Mouse (Mus musculus) forebrain, embryonic 11.5 days (tissue): Measurements from ENCODE around the gene Spns1. TPM values are rescaled to one million over a fixed set of nuclear protein-coding genes. Genes with fewer than 3 reads are reported as not detected.

ENCODE experiments used
- ATAC-seq: fragments of 200-750 bp; cut with Nextera tagmentation; replicated peaks from 2 replicates; pipeline ENCODE4 v1.8.0; 2017; ENCODE audit warnings: moderate TSS enrichment; ENCODE audit not compliant: low FRiP score
- DNase-seq: peaks from one replicate; pipeline ENCODE4 v3.0.0-alpha.2; 2017; ENCODE audit warnings: low spot score
- H3K27ac ChIP-seq: fragments of 300-500 bp; sonication (generic); 2 replicates; pipeline ENCODE4 v1.5.1; 2014; ENCODE audit warnings: low read depth, low read length
- H3K27me3 ChIP-seq: fragments of 300-500 bp; sonication (generic); 2 replicates; pipeline ENCODE4 v1.6.1; 2014; ENCODE audit warnings: mild to moderate bottlenecking, low read length, mixed read lengths; ENCODE audit not compliant: control insufficient read depth, insufficient read depth
- H3K36me3 ChIP-seq: fragments of 300-500 bp; sonication (generic); 2 replicates; pipeline ENCODE4 v1.6.1; 2014; ENCODE audit warnings: mild to moderate bottlenecking, low read length, moderate library complexity, mixed read lengths; ENCODE audit not compliant: control insufficient read depth, insufficient read depth
- H3K4me1 ChIP-seq: fragments of 300-500 bp; sonication (generic); replicated peaks from 2 replicates; pipeline ENCODE4 v1.6.1; 2014; ENCODE audit warnings: low read length, mixed read lengths; ENCODE audit not compliant: control insufficient read depth, insufficient read depth
- H3K4me2 ChIP-seq: fragments of 300-500 bp; sonication (generic); 2 replicates; pipeline ENCODE4 v1.6.1; 2014; ENCODE audit warnings: low read depth, mild to moderate bottlenecking, low read length, moderate library complexity, mixed read lengths; ENCODE audit not compliant: severe bottlenecking
- H3K4me3 ChIP-seq: fragments of 300-500 bp; sonication (generic); 2 replicates; pipeline ENCODE4 v1.5.1; 2014; ENCODE audit warnings: low read depth, low read length
- H3K9ac ChIP-seq: fragments of 300-500 bp; sonication (generic); 2 replicates; pipeline ENCODE4 v1.6.1; 2014; ENCODE audit warnings: low read length
- H3K9me3 ChIP-seq: fragments of 300-500 bp; sonication (generic); 2 replicates; pipeline ENCODE4 v1.6.1; 2016; ENCODE audit warnings: low read length, mixed read lengths; ENCODE audit not compliant: control insufficient read depth
- WGBS: fragments of 180-500 bp; shearing (Covaris S2); extraction: QIAGEN DNeasy Blood & Tissue Kit; methylation state at CpG from one replicate; pipeline ENCODE4 v1.1.7; 2014; 5-methylcytosine and 5-hydroxymethylcytosine counted together
- polyA plus RNA-seq: library from polyadenylated mRNA; unstranded; fragments of >200 nt; fragmentation: Nextera tagmentation; extraction: Ambion mirVana; gene quantifications from 2 replicates; pipeline ENCODE4 v1.2.1, GENCODE M21; 2014

Gene Spns1
- polyA plus RNA-seq, result 52.4 and 53.9 TPM in 2 replicates

DNA sequence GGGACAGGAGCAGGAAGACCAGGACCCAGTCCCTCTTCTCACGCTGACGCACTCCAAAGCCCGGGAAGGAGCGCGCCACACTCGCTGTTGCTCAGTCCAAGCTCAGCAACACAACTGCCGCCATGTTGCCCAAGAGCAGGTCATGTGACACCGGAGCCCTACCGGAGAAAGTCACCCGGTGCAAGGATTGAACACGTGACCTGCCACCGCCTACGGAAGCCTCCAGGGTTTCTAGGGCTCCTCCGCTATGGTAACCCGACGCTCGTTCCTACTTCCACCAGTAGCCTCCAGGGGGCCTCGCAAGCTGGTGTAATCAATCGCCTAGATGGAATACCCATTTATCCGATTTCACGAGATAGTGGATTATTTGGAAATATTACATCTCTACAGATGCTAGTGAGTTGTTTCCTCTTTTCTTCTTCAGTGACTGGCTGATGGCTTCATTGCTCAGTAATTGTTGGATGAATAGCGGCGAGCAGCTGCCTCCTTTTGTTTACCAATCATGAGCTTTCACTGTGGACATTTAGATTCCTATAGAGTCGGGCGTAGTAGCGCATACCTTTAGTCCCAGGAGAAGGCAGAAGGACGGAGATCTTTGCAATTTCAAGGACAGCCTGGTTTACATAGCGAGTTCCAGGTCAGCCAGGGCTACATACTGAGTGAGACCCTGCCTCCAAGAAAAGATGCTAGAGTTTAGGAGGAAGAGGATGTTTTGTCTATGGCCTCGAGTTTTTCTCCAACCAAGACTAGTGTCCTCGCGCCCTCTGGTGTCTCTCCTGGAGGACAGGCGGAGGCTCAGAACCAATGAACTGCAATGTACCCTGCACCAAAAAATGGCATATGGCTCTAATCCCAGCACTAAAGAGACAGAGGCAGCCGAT is at the start of gene Spns1:
TSS of gene Spns1 (minus strand) at position 173 of the 881 bp plus-strand sequence.
- peak; percentile 98 for ATAC-seq
- Histone ChIP-seq H3K9ac (peak within 1 kb of the TSS; percentile 80), H3K4me2 (peak within 1 kb of the TSS; percentile 84), H3K27me3 (no peaks in the 10 kb centered on the region), H3K27ac (peak within 1 kb of the TSS; percentile 32), H3K4me1 (peaks cover 3% of the 10 kb centered on the region; the same call in 1 of the 2 replicates), H3K9me3 (no peaks in the 10 kb centered on the region), H3K36me3 (peaks cover 2% of the 10 kb centered on the region; the same call in 1 of the 2 replicates), H3K4me3 (peak within 1 kb of the TSS; percentile 89)
- peak; percentile 96 for DNase-seq
- under 1% methylated on average over 33 of the region's 33 CpGs for WGBS

DNA sequence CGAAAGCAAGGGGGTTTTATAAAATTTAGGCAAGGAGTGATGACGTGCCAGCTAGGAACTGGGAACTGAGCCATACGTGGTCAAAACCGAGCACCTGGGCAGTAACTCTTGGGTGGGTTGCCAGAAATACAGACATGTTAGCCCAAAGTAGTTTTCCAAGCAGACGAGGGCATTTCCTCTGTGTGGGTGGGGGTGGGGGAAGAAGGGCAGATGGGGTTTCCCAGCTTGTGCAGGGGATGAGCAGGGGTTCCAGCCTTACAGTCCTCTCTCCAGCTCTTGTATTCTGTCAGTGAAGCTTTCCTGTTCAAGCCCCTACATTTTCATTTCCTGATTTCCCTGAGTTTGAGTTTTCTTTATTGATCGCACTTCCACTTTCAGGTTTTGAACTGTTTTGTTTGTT is 46.9 kb upstream of the Spns1 start:
- ATAC-seq (no peak), DNase-seq (no peak)
- H3K9me3 ChIP-seq, result no peaks in the 10 kb centered on the region; the same call in 1 of the 2 replicates
- H3K4me3 ChIP-seq, result no peak overlapping the region
- 80% methylated on average over 6 of the region's 6 CpGs for WGBS
- no peak overlapping the region for H3K9ac ChIP-seq
- H3K36me3 ChIP-seq, result no peaks in the 10 kb centered on the region
- no peak overlapping the region for H3K4me2 ChIP-seq
- no peaks in the 10 kb centered on the region; the same call in 1 of the 2 replicates for H3K4me1 ChIP-seq
- H3K27me3 ChIP-seq, result no peaks in the 10 kb centered on the region
- no peak overlapping the region for H3K27ac ChIP-seq

DNA sequence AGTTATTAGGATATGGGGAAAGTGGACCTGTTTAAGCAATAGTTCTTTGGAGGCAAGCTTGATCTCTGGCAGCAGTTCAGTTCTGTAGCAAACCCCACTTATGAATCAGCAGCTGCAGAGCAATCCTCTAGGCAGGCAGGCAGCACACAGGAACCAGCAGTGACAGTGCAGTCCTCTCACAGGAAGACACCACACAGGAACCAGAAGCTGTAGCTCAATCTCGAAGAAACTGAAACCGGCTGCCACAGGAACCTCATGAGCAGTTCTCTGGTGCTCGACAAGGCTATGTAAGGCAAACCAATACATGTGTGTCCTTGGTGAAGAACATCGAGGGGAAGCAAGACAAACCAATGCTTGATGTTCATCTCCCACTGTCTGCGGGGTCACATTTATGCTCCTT is 44.5 kb upstream of the Spns1 start:
- Histone ChIP-seq H3K9ac (no peak overlapping the region), H3K27ac (no peak overlapping the region), H3K27me3 (no peaks in the 10 kb centered on the region), H3K4me1 (peaks cover 2% of the 10 kb centered on the region; the same call in 1 of the 2 replicates), H3K36me3 (no peaks in the 10 kb centered on the region), H3K9me3 (no peaks in the 10 kb centered on the region; the same call in 1 of the 2 replicates), H3K4me2 (no peak overlapping the region), H3K4me3 (no peak overlapping the region)
- WGBS, result 89% methylated on average over 5 of the region's 5 CpGs
- no peak for DNase-seq
- ATAC-seq, result no peak

- H3K4me2 ChIP-seq, result no peak overlapping the region
- DNase-seq (no peak), ATAC-seq (no peak)
- H3K27me3 ChIP-seq, result no peaks in the 10 kb centered on the region
- no peak overlapping the region for H3K9ac ChIP-seq
- 78% methylated on average over 3 of the region's 3 CpGs for WGBS
- no peak overlapping the region for H3K27ac ChIP-seq
- H3K4me3 ChIP-seq, result no peak overlapping the region
- H3K4me1 ChIP-seq, result peaks cover 2% of the 10 kb centered on the region; the same call in 1 of the 2 replicates
- H3K36me3 ChIP-seq, result no peaks in the 10 kb centered on the region
- no peaks in the 10 kb centered on the region for H3K9me3 ChIP-seq
These were observed 41.2 kb upstream of the Spns1 start for GRCm38 (mm10) chr7:126418496-126418895.

- H3K4me2 ChIP-seq, result no peak overlapping the region
- no peak overlapping the region for H3K9ac ChIP-seq
- 69% methylated on average over 4 of the region's 4 CpGs for WGBS
- no peak overlapping the region for H3K4me3 ChIP-seq
- DNase-seq (no peak), ATAC-seq (no peak)
- H3K4me1 ChIP-seq, result peaks cover 2% of the 10 kb centered on the region; the same call in 1 of the 2 replicates
- H3K9me3 ChIP-seq, result no peaks in the 10 kb centered on the region
- H3K27me3 ChIP-seq, result no peaks in the 10 kb centered on the region
- no peaks in the 10 kb centered on the region for H3K36me3 ChIP-seq
- peak overlapping the region; percentile 18; the same call in 1 of the 2 replicates for H3K27ac ChIP-seq
These were observed 40.4 kb upstream of the Spns1 start for GRCm38 (mm10) chr7:126417606-126418005.

DNA sequence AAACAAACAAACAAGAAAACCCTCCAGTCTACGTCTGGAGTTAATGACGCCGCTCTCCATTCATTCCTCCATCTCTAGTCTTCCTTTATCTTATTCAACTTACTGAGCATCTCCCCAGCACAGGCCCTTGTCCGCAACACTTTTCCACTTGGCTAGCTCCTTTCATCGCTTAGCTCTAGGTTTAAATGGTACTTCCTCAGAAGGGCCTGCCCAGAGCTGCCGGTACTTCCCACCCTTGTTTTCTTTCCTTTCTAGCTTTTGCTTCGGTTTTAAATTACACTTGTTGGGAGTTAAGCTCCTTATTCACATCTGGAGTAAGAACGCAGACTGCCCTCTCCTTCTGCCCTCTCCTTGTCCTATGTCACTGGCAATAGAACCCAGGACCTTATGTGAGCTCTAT is 39.8 kb upstream of the Spns1 start:
- peaks cover 2% of the 10 kb centered on the region; the same call in 1 of the 2 replicates for H3K4me1 ChIP-seq
- H3K4me2 ChIP-seq, result no peak overlapping the region
- WGBS, result 5% methylated on average over 8 of the region's 8 CpGs
- H3K9me3 ChIP-seq, result no peaks in the 10 kb centered on the region
- H3K27ac ChIP-seq, result peak overlapping the region; percentile 25; the same call in 1 of the 2 replicates
- H3K4me3 ChIP-seq, result no peak overlapping the region
- DNase-seq (peak; percentile 64), ATAC-seq (peak; percentile 49; the same call in 1 of the 2 replicates)
- no peaks in the 10 kb centered on the region for H3K36me3 ChIP-seq
- no peak overlapping the region for H3K9ac ChIP-seq
- H3K27me3 ChIP-seq, result no peaks in the 10 kb centered on the region

DNA sequence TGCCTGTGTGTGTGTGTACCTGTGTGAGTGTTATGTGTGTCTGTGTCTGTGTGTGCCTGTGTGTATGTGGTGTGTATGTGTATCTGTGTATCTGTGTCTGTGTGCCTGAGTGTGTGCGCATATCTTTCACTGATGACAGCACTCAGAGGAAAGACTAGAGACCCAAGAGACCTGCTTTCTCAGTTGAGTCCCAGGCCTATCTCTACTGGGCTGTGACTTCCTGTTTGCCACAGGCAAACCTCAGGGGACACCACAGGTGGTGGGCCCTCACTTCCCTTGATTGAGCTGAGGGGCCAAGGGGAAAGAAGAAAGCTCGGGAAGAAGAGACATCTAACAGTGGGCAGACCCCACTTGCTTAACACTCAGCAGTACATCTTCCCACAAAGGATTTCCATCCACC is 39.4 kb upstream of the Spns1 start:
- H3K4me2 ChIP-seq, result no peak overlapping the region
- WGBS, result 52% methylated on average over 2 of the region's 2 CpGs
- no peak overlapping the region for H3K9ac ChIP-seq
- no peaks in the 10 kb centered on the region for H3K27me3 ChIP-seq
- H3K9me3 ChIP-seq, result no peaks in the 10 kb centered on the region
- H3K27ac ChIP-seq, result peak overlapping the region; percentile 25; the same call in 1 of the 2 replicates
- no peak overlapping the region for H3K4me3 ChIP-seq
- DNase-seq, result no peak
- H3K4me1 ChIP-seq, result peaks cover 2% of the 10 kb centered on the region; the same call in 1 of the 2 replicates
- no peak for ATAC-seq
- no peaks in the 10 kb centered on the region for H3K36me3 ChIP-seq

GRCm38 (mm10) chr7:126414725-126415124 is 37.5 kb upstream of the Spns1 start, which contains the start of gene Cd19:
Gene Cd19 (minus strand): TSS chr7:126414889.
- no peak within 1 kb of the TSS for H3K4me2 ChIP-seq
- no peaks in the 10 kb centered on the region for H3K27me3 ChIP-seq
- no peak within 1 kb of the TSS for H3K27ac ChIP-seq
- DNase-seq (no peak), ATAC-seq (no peak)
- H3K4me1 ChIP-seq, result peaks cover 2% of the 10 kb centered on the region; the same call in 1 of the 2 replicates
- no peaks in the 10 kb centered on the region for H3K9me3 ChIP-seq
- no peak within 1 kb of the TSS for H3K4me3 ChIP-seq
- no peaks in the 10 kb centered on the region for H3K36me3 ChIP-seq
- no peak within 1 kb of the TSS for H3K9ac ChIP-seq
- WGBS, result 89% methylated on average over 6 of the region's 6 CpGs
